Mouse (Mus musculus) liver, embryonic 14.5 days (tissue): ENCODE measurements at regions not wholly inside any gene's neighbourhood (a gene's known extent, or its start where the extent isn't known, plus 50 kb on each side); places are given as distances from the start of the nearest gene placed in this dataset.

ENCODE experiments used
- ATAC-seq: fragments of 200-750 bp; cut with Nextera tagmentation; 2 replicates; pipeline ENCODE4 v1.8.0; 2017; ENCODE audit warnings: moderate number of reproducible peaks, mild to moderate bottlenecking, moderate library complexity; ENCODE audit not compliant: insufficient read depth
- DNase-seq, 3 experiments: peaks; one replicate each; pipeline ENCODE4 v3.0.0-alpha.2; 2012 to 2013; ENCODE audit warnings: low read depth in 3 of 3, low spot score in 3 of 3
- H3K27ac ChIP-seq: fragments of 300-500 bp; sonication (generic); 2 replicates; pipeline ENCODE4 v1.5.1; 2014; ENCODE audit warnings: moderate library complexity, mild to moderate bottlenecking, control low read depth, inconsistent platforms
- H3K27me3 ChIP-seq: fragments of 300-500 bp; sonication (generic); 2 replicates; pipeline ENCODE4 v1.6.1; 2014; ENCODE audit warnings: mild to moderate bottlenecking, low read length, moderate library complexity; ENCODE audit not compliant: control insufficient read depth, insufficient read depth
- H3K36me3 ChIP-seq: fragments of 300-500 bp; sonication (generic); replicated peaks from 2 replicates; pipeline ENCODE4 v1.6.1; 2014; ENCODE audit warnings: low read depth; ENCODE audit not compliant: control insufficient read depth, insufficient read depth
- H3K4me1 ChIP-seq, 2 experiments: fragments of 200-500 bp in 1 of 2; fragments of 300-500 bp in 1 of 2; sonication (generic) in 1 of 2; replicated peaks; 2 replicates each; pipeline ENCODE4 v1.6.1; 2012 to 2014; ENCODE audit warnings: antibody characterized with exemption in 1 of 2, inconsistent platforms in 1 of 2, low read length in 1 of 2; ENCODE audit not compliant: control insufficient read depth in 2 of 2, insufficient read depth in 2 of 2
- H3K4me2 ChIP-seq: fragments of 300-500 bp; sonication (generic); 2 replicates; pipeline ENCODE4 v1.6.1; 2014; ENCODE audit warnings: low read depth, mild to moderate bottlenecking, control low read depth, moderate library complexity
- H3K4me3 ChIP-seq, 2 experiments: fragments of 200-500 bp in 1 of 2; fragments of 300-500 bp in 1 of 2; sonication (generic) in 1 of 2; 2 replicates each; pipeline ENCODE4 v1.5.1; 2012 to 2014; ENCODE audit warnings: low read depth in 2 of 2, low read length in 2 of 2, mild to moderate bottlenecking in 2 of 2, control low read depth in 1 of 2, inconsistent platforms in 1 of 2, moderate library complexity in 1 of 2; ENCODE audit not compliant: insufficient read depth in 1 of 2
- H3K9ac ChIP-seq: fragments of 300-500 bp; sonication (generic); replicated peaks from 2 replicates; pipeline ENCODE4 v1.6.1; 2014; ENCODE audit warnings: mild to moderate bottlenecking, control low read depth, moderate library complexity
- H3K9me3 ChIP-seq: fragments of 300-500 bp; sonication (generic); 2 replicates; pipeline ENCODE4 v1.6.1; 2016; ENCODE audit warnings: low read length, mixed read lengths; ENCODE audit not compliant: control insufficient read depth
- CTCF ChIP-seq: IDR thresholded peaks from 2 replicates; pipeline ENCODE4 v1.5.1; 2016; ENCODE audit warnings: antibody characterized with exemption, low read depth, control low read depth
- EP300 ChIP-seq: IDR thresholded peaks from 2 replicates; pipeline ENCODE4 v1.6.1; 2016; ENCODE audit warnings: antibody characterized with exemption, low read depth
- WGBS: fragments of 180-500 bp; shearing (Covaris S2); extraction: QIAGEN DNeasy Blood & Tissue Kit; methylation state at CpG from one replicate; pipeline ENCODE4 v1.1.7; 2014; ENCODE audit not compliant: insufficient replicate concordance; 5-methylcytosine and 5-hydroxymethylcytosine counted together

DNA sequence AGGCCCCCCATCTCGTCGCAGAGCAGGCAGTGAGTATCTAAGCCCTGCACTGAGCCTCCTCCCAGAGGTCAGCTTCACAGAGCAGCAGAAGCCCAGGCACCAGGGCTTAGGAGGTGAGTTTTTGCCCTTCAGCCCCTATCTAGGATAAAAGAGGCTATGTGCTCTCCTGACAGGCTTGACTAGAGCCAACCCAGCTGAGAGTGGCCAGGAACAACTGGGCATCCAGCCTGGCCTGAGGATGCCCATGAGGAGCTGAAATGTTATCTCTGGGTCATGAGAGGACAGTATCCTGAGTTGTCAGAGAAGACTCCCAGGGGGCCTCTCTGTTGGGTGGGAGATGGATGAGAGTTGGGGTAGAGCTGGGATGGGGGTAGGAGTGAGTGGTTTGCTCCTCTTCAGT lies 149.6 kb downstream of the Bod1 start:
- ATAC-seq, result no peak
- Histone ChIP-seq H3K4me2 (no peak overlapping the region), H3K4me3 (no peak overlapping the region), H3K36me3 (no peaks in the 10 kb centered on the region), H3K9me3 (no peaks in the 10 kb centered on the region), H3K27me3 (no peaks in the 10 kb centered on the region), H3K27ac (no peak overlapping the region), H3K9ac (no peak overlapping the region), H3K4me1 (no peaks in the 10 kb centered on the region)
- WGBS, result 49% methylated on average over 2 of the region's 2 CpGs
- TF ChIP-seq CTCF, result no peak
- no peak for TF ChIP-seq EP300
- DNase-seq, result no peak

DNA sequence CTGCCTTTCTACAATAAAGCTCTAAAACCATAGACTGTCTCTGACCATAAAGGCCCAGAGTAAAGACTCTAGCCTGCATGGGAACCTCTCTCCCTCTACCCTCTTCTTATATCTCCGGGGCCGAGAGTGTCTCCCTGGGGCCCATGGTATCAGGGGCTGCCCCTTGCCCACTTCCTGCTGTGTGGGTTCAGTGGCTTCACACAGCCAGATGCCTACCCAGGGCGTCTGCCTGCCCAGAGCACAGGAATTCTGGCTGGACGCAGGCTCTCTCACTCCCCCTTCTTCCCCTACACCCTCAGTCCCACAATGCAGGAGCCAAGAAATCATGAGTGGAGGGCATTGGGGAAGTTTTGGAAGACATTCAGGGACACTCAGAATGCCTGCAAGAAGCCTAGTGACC lies 150.8 kb downstream of the Bod1 start:
- no peak overlapping the region for H3K9ac ChIP-seq
- H3K4me3 ChIP-seq, result no peak overlapping the region
- no peak for TF ChIP-seq CTCF
- TF ChIP-seq EP300, result no peak
- no peak for ATAC-seq
- DNase-seq, result no peak
- no peaks in the 10 kb centered on the region for H3K36me3 ChIP-seq
- WGBS, result 8% methylated on average over 4 of the region's 4 CpGs
- no peaks in the 10 kb centered on the region for H3K4me1 ChIP-seq
- no peaks in the 10 kb centered on the region for H3K27me3 ChIP-seq
- H3K9me3 ChIP-seq, result no peaks in the 10 kb centered on the region
- H3K4me2 ChIP-seq, result no peak overlapping the region
- no peak overlapping the region for H3K27ac ChIP-seq

DNA sequence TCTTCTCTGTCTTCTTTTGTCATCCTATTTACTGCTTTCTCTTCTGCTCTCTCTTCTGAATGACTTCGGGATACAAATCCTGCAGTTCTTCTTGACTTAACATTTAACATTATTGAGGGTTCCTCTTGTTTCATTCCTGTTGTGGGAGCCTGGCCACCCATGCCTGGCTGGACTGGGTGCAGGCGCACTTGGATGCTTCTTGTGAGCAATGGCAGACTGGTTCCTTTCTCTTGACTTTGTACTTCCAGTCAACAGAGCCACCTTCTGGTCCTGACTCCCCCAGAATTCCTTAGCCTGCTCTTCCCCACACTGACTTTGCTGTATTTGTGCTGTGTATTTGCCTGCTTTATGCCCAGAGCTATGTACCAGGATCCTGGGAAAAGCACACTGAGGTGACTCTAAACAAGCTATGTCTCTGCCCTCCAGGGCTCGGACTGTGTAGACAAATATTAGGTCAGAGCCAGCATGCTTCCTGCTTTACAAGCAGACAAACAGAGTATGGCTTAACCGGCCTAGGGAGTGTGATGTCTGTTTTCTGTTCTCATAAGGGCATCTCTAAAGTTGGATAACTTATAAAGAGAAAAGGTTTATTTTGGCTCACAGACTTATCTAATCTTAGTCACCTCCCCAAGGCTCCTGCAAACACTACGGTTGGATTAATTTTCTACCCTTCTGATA lies 133.5 kb upstream of the Stc2 start:
- no peak for ATAC-seq
- H3K4me2 ChIP-seq, result no peak overlapping the region
- TF ChIP-seq CTCF (no peak), EP300 (no peak)
- no peak for DNase-seq
- H3K27me3 ChIP-seq, result no peaks in the 10 kb centered on the region
- no peak overlapping the region for H3K9ac ChIP-seq
- H3K36me3 ChIP-seq, result no peaks in the 10 kb centered on the region
- no peaks in the 10 kb centered on the region for H3K9me3 ChIP-seq
- H3K4me1 ChIP-seq, result no peaks in the 10 kb centered on the region
- WGBS, result 50% methylated on average over 5 of the region's 5 CpGs
- no peak overlapping the region for H3K27ac ChIP-seq
- H3K4me3 ChIP-seq, result no peak overlapping the region

DNA sequence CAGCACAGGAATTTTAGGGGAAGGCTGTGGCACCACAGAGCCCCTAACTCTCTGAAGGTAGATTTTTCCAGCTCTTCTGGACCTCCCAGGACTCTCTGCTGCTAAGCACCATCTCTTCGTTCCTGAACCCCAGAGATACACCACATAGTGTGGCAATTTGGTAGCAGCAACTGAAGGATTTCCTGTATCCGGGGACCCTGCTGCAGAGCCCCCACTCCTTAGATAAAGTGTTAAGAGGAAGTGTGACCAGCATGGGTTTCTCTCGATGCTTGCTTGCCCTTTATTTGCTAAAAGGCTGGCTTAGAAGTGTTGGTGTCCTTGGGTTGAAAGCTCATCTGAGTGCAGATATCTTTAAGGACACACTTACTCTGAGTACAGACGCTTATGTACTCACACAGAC lies 115.6 kb upstream of the Stc2 start:
- no peaks in the 10 kb centered on the region for H3K4me1 ChIP-seq
- no peak overlapping the region for H3K9ac ChIP-seq
- no peak overlapping the region for H3K4me2 ChIP-seq
- TF ChIP-seq EP300 (no peak), CTCF (no peak)
- H3K4me3 ChIP-seq, result no peak overlapping the region
- no peak for ATAC-seq
- H3K36me3 ChIP-seq, result no peaks in the 10 kb centered on the region
- 11% methylated on average over 4 of the region's 4 CpGs for WGBS
- no peak overlapping the region for H3K27ac ChIP-seq
- no peaks in the 10 kb centered on the region for H3K9me3 ChIP-seq
- no peak for DNase-seq
- no peaks in the 10 kb centered on the region for H3K27me3 ChIP-seq

DNA sequence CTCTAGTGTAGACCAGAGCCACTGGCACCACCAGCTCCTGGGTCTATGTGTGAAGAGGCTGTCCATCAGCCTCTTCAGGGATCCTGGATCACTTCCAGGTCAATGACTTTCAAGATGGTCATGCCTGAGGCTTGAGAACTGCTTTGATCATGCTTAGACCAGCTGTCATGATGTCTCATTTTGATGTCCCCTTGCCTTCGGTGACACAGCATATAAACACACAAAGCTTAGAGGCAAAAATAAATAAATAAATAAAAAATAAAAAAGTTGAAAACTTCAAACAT lies 111.1 kb upstream of the Stc2 start:
- no peak overlapping the region for H3K4me2 ChIP-seq
- 66% methylated on average over 1 of the region's 1 CpGs for WGBS
- H3K36me3 ChIP-seq, result no peaks in the 10 kb centered on the region
- H3K9ac ChIP-seq, result no peak overlapping the region
- ATAC-seq (no peak), DNase-seq (no peak)
- H3K27ac ChIP-seq, result no peak overlapping the region
- H3K9me3 ChIP-seq, result no peaks in the 10 kb centered on the region
- H3K4me3 ChIP-seq, result no peak overlapping the region
- no peaks in the 10 kb centered on the region for H3K4me1 ChIP-seq
- TF ChIP-seq CTCF (no peak), EP300 (no peak)
- H3K27me3 ChIP-seq, result no peaks in the 10 kb centered on the region
